Mouse (Mus musculus): ENCODE results near the gene Hikeshi.

Gene Hikeshi

DNA sequence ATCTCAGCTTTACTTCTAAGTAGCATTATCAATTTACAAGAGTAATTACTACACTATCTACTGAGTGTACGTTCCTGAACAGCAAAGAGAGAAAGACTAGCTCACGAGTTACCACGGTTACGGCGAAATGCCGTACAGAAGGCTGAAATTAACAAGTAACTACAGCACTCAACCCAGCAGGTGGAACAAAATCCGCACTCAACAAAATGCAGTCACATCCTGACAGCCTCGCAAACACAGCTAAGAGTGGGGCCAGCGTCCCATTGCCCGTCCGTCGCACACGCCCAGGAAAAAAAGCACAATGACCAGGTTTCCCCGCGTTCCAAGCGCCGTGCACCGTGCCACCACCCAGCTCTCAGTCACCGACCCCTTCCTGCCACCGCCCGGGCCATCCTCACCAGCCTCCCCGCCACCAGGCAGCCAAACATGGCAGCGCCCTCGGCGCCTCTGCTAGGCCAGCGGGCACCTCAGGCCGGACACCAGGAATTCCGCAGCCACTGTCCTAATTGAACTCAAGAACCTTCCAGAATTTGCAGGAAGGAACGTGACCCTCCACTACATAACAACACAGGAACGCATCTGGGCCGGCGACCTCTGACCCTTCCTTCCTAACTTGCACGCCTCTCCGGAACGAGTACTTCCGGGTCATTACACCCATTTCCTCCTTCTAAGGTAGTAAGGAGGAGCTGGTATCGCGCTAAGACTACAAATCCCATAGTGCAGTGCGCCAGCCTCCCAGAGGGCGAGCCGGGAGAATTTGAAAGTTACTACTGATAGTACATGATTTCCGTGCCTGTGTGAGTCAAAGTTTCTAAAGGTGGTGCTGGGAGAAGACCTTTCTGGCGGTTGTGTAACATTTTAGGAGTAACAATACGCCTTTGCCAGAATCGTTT is at the start of gene Hikeshi:
Hikeshi (minus strand) TSS at position 634 of the 893 bp plus-strand sequence.
- DNase-seq: peak; percentile 83 to 87

GRCm38 (mm10) chr7:89984421-89984820 is 43.4 kb upstream of the Hikeshi start:
- DNase-seq: no peak

- no peak for DNase-seq
Measured at GRCm38 (mm10) chr7:89983441-89983840, 42.4 kb upstream of the Hikeshi start.

DNA sequence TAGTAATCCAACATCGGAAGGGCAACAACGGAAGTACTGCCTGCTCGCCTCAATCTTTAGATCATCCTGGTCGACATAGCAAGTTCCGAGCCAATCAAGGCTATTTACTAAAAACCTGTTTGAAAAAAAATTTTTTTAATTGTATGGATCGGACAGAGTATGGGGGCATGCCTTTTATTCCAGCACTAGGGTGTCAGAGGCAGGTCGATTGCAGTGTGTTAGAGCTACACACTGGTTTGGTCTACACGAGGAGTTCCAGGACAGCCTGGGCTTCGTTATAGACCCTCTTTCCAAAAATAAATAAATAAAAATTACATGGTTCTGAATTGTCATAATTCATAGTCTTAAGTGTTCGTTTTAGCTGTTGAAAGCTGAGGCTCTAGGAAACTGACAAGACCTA is 40.6 kb upstream of the Hikeshi start:
- no peak for DNase-seq

- peak; percentile 90 to 91 for DNase-seq
Measured at GRCm38 (mm10) chr7:89980485-89981422, 39.8 kb upstream of the Hikeshi start, which contains the start of gene Eed. Gene Eed, minus strand, starts transcription at chr7:89980983.

- DNase-seq: no peak
Measured at GRCm38 (mm10) chr7:89980133-89980484, 39.1 kb upstream of the Hikeshi start.

DNA sequence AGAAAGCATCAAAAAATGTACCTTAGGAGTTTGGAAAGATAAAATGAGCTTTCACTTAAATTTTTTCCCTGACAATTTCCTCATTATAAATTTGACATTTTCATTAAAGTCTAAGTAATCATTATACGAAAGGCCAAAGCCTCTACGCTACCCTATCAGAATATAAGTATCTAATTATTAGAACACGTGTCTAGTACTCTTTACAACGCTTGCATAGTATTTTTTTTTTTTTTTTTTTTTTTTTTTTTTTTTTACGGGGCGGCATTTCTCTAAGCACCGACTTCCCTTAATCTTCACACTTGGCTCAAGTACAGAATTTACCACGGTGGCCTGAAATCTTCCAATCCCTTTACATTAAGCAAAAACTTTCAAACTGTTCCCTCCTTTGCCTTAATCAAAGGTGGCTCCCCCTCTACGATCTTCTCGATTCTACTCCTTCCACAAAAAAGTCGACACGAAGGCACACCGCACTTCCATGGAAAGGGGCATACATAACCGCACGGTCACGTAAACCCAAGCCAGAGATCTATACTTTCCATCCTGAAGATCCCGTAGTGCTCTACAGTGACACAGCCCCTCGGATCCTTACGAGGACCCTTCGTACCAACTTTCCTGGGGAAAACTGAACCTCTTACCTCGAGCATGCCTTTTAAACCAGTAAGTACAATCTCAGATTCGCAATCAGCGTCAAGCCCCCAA is 38.6 kb upstream of the Hikeshi start:
- DNase-seq: peak in 1 of 2 experiments; percentile 11

- no peak for DNase-seq
Measured at GRCm38 (mm10) chr7:89976796-89977195, 35.8 kb upstream of the Hikeshi start.

GRCm38 (mm10) chr7:89975571-89975970 is 34.6 kb upstream of the Hikeshi start:
- DNase-seq: no peak

- no peak for DNase-seq
Measured at GRCm38 (mm10) chr7:89967235-89967634, 26.2 kb upstream of the Hikeshi start.

- DNase-seq: no peak
Measured at GRCm38 (mm10) chr7:89966771-89967170, 25.8 kb upstream of the Hikeshi start.

DNA sequence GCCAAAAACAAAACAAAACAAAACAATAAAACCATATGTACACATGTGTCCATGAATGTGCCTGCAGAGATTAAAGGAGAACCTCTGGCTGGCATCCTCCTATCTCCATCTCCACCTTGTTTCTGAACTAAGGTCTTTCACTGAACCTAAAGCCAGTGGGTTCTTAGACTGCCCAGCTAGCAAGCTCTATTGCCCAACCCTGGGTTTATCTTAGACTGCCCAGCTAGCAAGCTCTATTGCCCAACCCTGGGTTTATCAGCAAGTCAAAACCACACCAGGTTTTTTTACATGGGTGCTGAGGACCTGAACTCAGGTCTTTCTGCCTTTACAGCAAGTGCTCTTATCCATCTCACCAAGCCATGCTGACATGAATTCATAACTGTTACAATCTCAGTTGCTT is 22.1 kb upstream of the Hikeshi start:
- DNase-seq: no peak

- DNase-seq: no peak
Measured at GRCm38 (mm10) chr7:89957300-89957699, 16.3 kb upstream of the Hikeshi start.

DNA sequence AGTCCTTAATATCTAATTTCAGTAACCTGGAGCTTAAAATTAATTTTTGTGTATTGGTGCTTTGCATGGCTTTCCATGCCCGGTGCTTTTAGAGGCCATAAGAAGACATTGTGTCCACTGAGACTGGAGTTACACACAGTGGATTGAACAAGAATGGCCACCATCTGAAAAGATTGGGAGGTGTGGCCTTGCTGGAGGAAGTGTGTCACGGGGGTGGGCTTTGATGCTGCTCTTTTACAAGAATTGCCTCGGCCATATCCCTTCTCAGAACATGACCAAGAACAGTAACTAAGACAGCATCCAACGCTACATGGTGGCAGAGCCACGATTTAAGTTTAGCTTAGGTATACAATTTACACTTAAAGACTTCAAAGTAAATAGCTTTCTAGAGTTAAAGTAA is 13.3 kb upstream of the Hikeshi start:
- no peak for DNase-seq

GRCm38 (mm10) chr7:89949403-89949802 is 8.4 kb upstream of the Hikeshi start:
- no peak for DNase-seq

DNA sequence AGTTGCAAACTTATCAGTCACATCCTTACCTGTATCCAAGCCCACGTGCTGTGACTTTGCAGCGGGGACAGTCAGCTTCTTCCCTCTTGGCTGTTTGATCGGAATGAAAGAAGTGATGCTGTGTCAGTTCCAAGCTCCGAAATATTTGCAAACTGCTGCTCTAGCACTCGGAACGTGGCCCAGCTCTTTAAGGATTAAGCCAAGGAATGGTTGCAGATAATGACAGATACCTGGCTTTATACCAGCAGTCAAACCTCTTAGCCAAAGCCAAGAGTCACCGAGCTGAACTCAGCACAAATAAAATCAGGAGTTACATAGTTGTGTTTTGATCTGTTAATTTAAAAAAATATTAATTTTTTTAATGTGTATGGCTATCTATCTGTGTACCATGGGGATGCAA is 7.0 kb upstream of the Hikeshi start:
- DNase-seq: no peak

DNA sequence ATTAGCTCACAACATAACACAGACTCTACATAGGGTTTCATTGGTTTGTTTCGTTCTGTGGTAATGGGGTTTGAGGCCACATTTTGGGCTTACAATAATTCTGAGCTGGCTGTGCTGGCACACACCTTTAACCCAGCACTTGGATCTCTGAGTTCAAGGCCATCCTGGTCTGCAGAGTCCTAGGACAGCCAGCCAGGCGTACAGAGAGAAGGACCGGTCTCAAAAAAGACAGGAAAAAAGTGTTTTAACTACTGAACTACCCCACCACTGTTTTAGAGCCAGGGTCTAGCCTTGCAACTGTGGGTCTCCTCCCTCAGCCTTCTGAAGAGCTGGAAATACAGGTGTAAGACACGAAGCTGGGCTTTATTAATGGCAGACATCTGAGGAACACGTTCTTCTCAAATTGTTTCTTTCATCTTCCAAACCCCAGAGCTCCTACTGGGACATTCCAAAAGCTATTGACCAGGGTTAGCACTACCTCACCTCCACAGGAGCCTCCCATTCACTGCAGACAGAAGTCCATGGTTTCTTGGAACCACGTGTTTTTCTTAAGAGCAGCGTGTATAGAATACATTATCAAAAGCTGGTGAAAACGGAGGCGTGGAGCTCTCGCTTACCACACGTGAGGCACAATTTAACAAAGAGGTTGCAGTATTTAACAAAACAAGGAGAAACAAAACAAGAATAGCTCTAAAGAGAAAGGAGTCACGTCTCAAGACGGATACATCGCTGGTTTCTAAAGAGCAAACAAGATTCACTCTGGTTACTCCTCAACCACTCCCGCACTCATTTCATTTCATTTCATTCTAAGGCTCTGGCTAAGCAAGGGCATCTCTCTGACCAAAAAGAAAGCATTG is 1.3 kb downstream of the Hikeshi start:
- no peak for DNase-seq

- DNase-seq: no peak
Measured at GRCm38 (mm10) chr7:89923441-89924180, 17.4 kb downstream of the Hikeshi start.

DNA sequence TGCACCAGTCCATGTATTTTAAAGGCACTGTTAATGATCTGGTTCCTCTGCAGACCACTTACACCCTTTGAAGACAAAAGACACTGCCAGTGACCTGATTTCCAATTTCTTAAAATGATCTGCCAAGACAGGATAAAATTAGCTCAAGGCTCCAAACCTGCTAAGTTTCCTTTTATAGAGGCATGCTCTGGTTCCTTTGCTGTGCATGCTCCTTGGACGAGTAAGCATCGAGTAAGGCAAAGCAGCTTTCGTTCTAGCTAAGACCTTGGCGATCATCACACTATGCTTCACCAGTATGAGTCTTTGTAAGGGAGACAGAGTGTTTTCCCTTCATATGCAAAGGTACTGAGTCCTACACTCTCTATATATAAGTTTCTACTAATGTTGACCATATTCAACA is 23.2 kb downstream of the Hikeshi start:
- DNase-seq: no peak

DNA sequence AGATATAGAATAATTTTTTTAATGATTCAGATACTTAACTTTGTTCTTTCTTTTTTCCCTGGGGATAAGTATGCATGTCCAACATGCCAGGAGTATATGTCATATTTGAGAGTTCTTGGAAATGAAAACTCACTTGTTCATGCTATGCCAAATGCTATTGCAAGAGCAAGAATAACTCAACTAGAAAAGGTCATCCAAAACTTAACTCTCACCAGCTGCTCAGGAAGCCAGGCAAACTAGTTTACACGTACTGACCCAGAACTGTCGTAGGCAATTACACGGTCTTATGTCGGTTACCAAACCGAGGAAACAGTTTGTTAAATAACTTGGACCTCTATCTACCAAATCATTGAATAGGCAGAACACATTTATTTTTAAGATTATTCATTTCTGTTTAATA is 24.3 kb downstream of the Hikeshi start:
- DNase-seq: no peak
